Mouse (Mus musculus): ENCODE data around the gene Tacr2. TPM values are rescaled to one million over a fixed set of nuclear protein-coding genes. Genes with fewer than 3 reads are reported as not detected.

Tacr2 gene
- polyA plus RNA-seq, 1 experiment from 2014 or later: 0.98 TPM

DNA sequence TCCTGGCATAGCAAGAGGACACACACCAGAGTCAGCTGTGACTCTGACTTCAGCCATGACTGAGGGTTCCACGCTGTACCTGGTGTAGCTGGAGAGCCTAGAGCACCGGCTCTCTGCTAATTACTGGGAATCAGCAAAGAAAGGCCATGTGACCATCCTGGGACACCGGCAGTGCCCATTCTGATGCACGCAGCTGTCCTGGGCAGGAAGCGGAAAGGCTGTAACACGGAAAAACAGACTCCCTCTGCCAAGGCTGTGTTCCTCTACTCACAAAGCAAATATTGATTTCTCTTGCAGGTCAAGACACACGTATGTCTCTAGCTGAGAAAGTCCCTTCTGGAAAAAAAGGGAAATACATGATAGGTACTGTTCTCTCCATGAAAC is 33.5 kb upstream of the Tacr2 start:
- no peaks in the 10 kb centered on the region for H3K9me3 ChIP-seq (ENCODE audit: control insufficient read depth, low read length)
- 45% methylated on average over 7 of the region's 7 CpGs for WGBS
- H3K4me3 ChIP-seq (ENCODE audit: low read length): peak overlapping the region; percentile 11; the same call in 1 of the 2 replicates
- peak overlapping the region; percentile 51 for H3K9ac ChIP-seq (ENCODE audit: low read depth, low read length)
- H3K36me3 ChIP-seq (ENCODE audit: control insufficient read depth, insufficient read depth, low read length): no peaks in the 10 kb centered on the region
- H3K4me1 ChIP-seq (ENCODE audit: control insufficient read depth, insufficient read depth, low read length): peaks cover 43% of the 10 kb centered on the region
- peak; percentile 14 for ATAC-seq
- H3K27ac ChIP-seq (ENCODE audit: low read length): peak overlapping the region; percentile 97
- H3K4me2 ChIP-seq (ENCODE audit: low read depth, low read length): peak overlapping the region; percentile 32
- H3K27me3 ChIP-seq (replicated peaks; ENCODE audit: control insufficient read depth, insufficient read depth, low read length): no peaks in the 10 kb centered on the region

DNA sequence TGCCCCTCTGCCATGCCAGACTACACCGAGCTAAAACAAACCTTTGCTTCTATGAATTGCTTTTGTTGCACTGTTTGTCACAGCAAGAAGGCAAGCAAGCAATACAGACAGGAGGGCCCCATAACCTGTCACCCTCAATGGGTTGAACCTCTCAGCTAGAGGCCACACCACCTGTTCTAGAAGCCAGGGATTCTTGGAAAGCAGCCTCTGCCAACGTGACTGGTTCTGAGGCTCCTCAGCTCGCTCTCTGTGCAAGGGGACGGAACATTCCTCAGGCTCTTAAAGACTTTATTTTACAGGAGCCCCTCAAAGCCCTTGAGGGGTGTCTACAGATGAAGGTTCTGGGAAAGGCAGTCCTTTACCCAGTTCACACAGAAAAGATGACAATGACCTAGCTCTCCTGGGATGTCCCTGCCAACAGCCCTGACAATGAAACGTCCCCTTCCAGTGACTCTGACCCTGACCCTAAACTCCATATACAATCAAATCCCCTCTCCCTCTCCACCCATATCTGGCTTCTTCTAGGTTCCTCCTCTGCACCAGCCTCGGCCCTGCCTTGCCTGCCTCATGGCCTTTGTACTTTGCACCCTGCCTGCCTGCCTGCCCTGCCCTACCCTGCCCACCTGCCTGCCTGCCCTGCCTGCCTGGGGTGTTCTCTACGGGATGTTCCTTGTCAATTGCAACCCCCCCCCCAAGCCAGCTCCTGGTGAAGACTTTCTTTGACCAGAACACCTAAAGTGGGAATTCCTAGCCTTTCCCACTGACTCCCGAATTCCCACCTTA is 31.3 kb upstream of the Tacr2 start:
- H3K4me2 ChIP-seq (ENCODE audit: low read depth, low read length): peak overlapping the region; percentile 51
- H3K27me3 ChIP-seq (replicated peaks; ENCODE audit: control insufficient read depth, insufficient read depth, low read length): no peaks in the 10 kb centered on the region
- H3K27ac ChIP-seq (ENCODE audit: low read length): peak overlapping the region; percentile 96
- no peaks in the 10 kb centered on the region for H3K36me3 ChIP-seq (ENCODE audit: control insufficient read depth, insufficient read depth, low read length)
- peaks cover 40% of the 10 kb centered on the region for H3K4me1 ChIP-seq (ENCODE audit: control insufficient read depth, insufficient read depth, low read length)
- H3K4me3 ChIP-seq (ENCODE audit: low read length): no peak overlapping the region
- peak; percentile 91 for ATAC-seq
- no peaks in the 10 kb centered on the region for H3K9me3 ChIP-seq (ENCODE audit: control insufficient read depth, low read length)
- peak overlapping the region; percentile 34 for H3K9ac ChIP-seq (ENCODE audit: low read depth, low read length)
- 53% methylated on average over 8 of the region's 8 CpGs for WGBS

DNA sequence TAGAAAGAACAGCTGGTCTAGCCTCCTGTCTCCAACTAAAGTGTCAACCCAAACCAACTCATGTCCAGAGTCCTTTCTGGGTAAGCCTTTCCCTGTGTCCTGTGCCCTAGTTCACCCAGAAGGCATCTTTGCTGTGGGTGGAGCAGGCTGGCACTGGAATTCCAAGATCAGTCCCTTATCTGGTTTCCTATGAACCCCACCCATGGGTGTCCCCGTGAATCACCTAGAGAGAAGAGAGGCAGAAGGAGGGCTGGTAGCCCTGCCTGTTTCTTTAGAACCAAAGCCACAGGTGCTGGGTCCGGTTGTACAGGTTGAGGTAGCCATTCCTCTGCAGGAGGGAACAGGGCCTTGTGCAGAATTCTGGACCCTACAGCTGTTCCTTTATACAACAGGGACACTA is 30.6 kb upstream of the Tacr2 start:
- Histone ChIP-seq H3K4me2 (ENCODE audit: low read depth, low read length) (peak overlapping the region; percentile 51; the same call in 1 of the 2 replicates), H3K4me1 (ENCODE audit: control insufficient read depth, insufficient read depth, low read length) (peaks cover 36% of the 10 kb centered on the region), H3K4me3 (ENCODE audit: low read length) (no peak overlapping the region), H3K27ac (ENCODE audit: low read length) (peak overlapping the region; percentile 96), H3K27me3 (replicated peaks; ENCODE audit: control insufficient read depth, insufficient read depth, low read length) (no peaks in the 10 kb centered on the region), H3K36me3 (ENCODE audit: control insufficient read depth, insufficient read depth, low read length) (no peaks in the 10 kb centered on the region), H3K9me3 (ENCODE audit: control insufficient read depth, low read length) (no peaks in the 10 kb centered on the region), H3K9ac (ENCODE audit: low read depth, low read length) (peak overlapping the region; percentile 46)
- 62% methylated on average over 2 of the region's 2 CpGs for WGBS
- peak; percentile 71 for ATAC-seq

DNA sequence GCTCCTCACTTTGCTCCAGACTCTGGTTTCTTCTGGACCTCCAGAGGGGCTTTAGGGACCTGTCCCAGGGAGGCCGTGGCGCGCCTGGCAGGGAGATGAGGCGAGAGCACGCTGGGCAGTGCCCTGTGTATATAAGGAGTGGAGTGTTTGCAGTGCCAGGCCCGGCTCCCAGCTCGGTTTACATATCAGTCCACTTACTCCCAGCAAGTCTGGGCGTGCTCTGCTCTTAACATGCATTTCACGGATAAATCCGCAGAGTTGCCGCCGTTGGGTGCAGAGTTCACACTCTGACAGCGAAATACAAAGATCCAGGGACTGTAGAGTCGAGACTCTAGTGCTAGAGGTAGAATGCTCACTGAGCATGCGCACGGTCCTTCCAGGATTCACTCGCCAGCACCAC is 29.5 kb upstream of the Tacr2 start:
- H3K9me3 ChIP-seq (ENCODE audit: control insufficient read depth, low read length): no peaks in the 10 kb centered on the region
- no peaks in the 10 kb centered on the region for H3K36me3 ChIP-seq (ENCODE audit: control insufficient read depth, insufficient read depth, low read length)
- peak overlapping the region; percentile 44 for H3K4me2 ChIP-seq (ENCODE audit: low read depth, low read length)
- H3K4me3 ChIP-seq (ENCODE audit: low read length): no peak overlapping the region; the same call in 1 of the 2 replicates
- H3K27me3 ChIP-seq (replicated peaks; ENCODE audit: control insufficient read depth, insufficient read depth, low read length): no peaks in the 10 kb centered on the region
- peak overlapping the region; percentile 62; the same call in 1 of the 2 replicates for H3K9ac ChIP-seq (ENCODE audit: low read depth, low read length)
- ATAC-seq: peak; percentile 27
- H3K4me1 ChIP-seq (ENCODE audit: control insufficient read depth, insufficient read depth, low read length): peaks cover 35% of the 10 kb centered on the region
- 45% methylated on average over 17 of the region's 17 CpGs for WGBS
- peak overlapping the region; percentile 96 for H3K27ac ChIP-seq (ENCODE audit: low read length)

DNA sequence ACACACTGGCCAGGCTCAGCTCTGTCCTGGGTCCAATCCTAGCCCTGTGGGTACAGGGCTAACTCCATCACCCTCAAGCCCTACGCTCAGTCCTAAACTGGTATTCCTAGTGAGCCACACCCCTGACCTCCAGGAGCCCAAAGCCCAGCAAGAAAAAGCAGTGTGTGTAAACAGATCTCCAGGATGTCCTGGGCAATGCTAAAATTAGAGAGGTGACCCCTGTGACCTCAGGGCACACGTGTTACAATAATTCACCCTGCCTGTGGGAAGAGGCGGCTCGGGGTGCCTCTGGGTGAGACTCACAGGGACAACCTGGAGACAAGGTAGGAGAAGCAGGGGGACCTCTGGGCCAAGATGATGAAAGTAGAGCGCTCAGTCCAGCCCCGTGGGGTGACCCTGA is 28.0 kb upstream of the Tacr2 start:
- H3K36me3 ChIP-seq (ENCODE audit: control insufficient read depth, insufficient read depth, low read length): no peaks in the 10 kb centered on the region
- H3K4me1 ChIP-seq (ENCODE audit: control insufficient read depth, insufficient read depth, low read length): peaks cover 45% of the 10 kb centered on the region
- no peak overlapping the region for H3K9ac ChIP-seq (ENCODE audit: low read depth, low read length)
- H3K4me3 ChIP-seq (ENCODE audit: low read length): no peak overlapping the region
- no peaks in the 10 kb centered on the region for H3K9me3 ChIP-seq (ENCODE audit: control insufficient read depth, low read length)
- ATAC-seq: no peak
- H3K27ac ChIP-seq (ENCODE audit: low read length): no peak overlapping the region; the same call in 1 of the 2 replicates
- no peaks in the 10 kb centered on the region for H3K27me3 ChIP-seq (replicated peaks; ENCODE audit: control insufficient read depth, insufficient read depth, low read length)
- H3K4me2 ChIP-seq (ENCODE audit: low read depth, low read length): no peak overlapping the region
- WGBS: 52% methylated on average over 6 of the region's 6 CpGs

DNA sequence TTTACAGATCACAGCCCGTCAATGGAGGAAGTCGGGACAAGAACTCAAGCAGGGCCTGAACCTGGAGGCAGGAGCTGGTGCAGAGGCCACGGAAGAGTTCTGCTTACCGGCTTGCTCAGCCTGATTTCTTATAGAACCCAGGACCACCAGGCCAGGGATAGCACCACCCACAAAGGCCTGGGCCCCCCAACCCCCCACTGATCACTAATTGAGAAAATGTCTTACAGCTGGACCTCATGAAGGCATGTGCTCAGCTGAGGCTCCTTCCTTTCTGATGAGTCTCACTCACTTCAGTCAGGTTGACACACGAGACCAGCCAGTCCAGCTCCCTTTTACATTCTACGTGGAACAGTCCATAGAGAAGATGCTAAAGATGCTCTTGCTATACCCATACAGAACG is 26.4 kb upstream of the Tacr2 start:
- no peaks in the 10 kb centered on the region for H3K9me3 ChIP-seq (ENCODE audit: control insufficient read depth, low read length)
- ATAC-seq: no peak
- no peak overlapping the region for H3K27ac ChIP-seq (ENCODE audit: low read length)
- no peak overlapping the region for H3K4me3 ChIP-seq (ENCODE audit: low read length)
- no peak overlapping the region for H3K4me2 ChIP-seq (ENCODE audit: low read depth, low read length)
- H3K9ac ChIP-seq (ENCODE audit: low read depth, low read length): no peak overlapping the region
- H3K4me1 ChIP-seq (ENCODE audit: control insufficient read depth, insufficient read depth, low read length): peaks cover 38% of the 10 kb centered on the region
- H3K36me3 ChIP-seq (ENCODE audit: control insufficient read depth, insufficient read depth, low read length): no peaks in the 10 kb centered on the region
- no peaks in the 10 kb centered on the region for H3K27me3 ChIP-seq (replicated peaks; ENCODE audit: control insufficient read depth, insufficient read depth, low read length)
- WGBS: 81% methylated on average over 7 of the region's 7 CpGs

DNA sequence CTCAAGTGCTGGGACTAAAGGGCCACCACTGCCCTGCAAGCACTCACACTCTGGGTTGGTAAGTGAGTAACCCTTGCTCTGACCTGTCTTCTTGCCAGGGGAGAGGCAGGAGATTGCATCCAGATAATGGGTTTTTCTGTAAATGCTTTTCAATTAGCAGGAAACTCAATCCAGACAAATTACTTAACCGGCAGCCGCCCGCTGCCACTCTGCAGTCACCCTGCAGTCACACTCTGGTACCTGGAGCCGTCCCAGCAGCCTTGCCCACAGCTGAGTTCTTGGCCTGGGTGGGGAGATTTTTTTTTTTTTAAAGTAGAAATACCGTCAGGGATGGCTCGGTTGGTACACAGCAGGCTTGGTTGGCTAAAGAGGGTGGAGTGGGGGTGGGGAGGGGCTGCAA is 24.1 kb upstream of the Tacr2 start:
- H3K4me3 ChIP-seq (ENCODE audit: low read length): no peak overlapping the region
- H3K27ac ChIP-seq (ENCODE audit: low read length): no peak overlapping the region
- no peak overlapping the region for H3K4me2 ChIP-seq (ENCODE audit: low read depth, low read length)
- peak overlapping the region; percentile 42 for H3K9ac ChIP-seq (ENCODE audit: low read depth, low read length)
- ATAC-seq: no peak
- no peaks in the 10 kb centered on the region for H3K9me3 ChIP-seq (ENCODE audit: control insufficient read depth, low read length)
- no peaks in the 10 kb centered on the region for H3K36me3 ChIP-seq (ENCODE audit: control insufficient read depth, insufficient read depth, low read length)
- WGBS: 64% methylated on average over 6 of the region's 6 CpGs
- no peaks in the 10 kb centered on the region for H3K27me3 ChIP-seq (replicated peaks; ENCODE audit: control insufficient read depth, insufficient read depth, low read length)
- H3K4me1 ChIP-seq (ENCODE audit: control insufficient read depth, insufficient read depth, low read length): peaks cover 41% of the 10 kb centered on the region

DNA sequence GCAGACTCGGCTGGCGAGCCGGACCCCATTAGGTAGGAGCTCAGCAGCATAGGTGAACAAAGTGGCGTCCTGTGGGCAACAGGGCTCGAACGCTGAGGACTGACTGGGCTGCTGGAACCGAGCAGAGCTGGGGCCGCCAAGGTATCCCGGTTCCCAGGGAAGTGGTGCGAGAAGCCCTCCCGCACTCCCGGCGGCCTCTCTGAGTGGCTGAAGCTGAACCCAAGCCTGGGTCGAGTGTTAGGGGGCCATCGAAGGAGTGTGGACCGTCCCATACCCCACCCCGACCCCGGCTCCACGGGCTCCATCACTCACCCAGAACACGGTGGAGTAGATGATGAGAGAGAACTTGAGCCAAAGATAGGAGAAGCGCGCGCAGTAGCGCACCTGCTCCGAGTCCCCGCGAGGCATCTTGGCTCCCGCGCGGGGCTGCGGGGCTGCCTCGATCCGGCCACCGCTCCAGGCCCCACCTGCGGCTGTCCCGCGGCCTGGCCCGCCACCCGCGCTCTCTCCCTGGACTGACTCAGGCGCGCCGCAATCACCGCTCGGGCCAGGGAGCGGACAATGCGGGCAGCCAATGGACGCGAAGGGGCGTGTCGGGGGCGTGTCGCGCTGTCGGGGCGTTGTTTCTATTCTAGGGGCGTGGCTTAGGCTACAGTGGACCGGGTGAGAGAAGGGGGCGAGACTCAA is 21.4 kb upstream of the Tacr2 start, which contains the start of gene Tspan15:
Gene Tspan15 (minus strand): TSS at position 544 of the 687 bp plus-strand sequence.
- H3K36me3 ChIP-seq (ENCODE audit: control insufficient read depth, insufficient read depth, low read length): no peaks in the 10 kb centered on the region
- WGBS: under 1% methylated on average over 59 of the region's 59 CpGs
- H3K9ac ChIP-seq (ENCODE audit: low read depth, low read length): peak within 1 kb of the TSS; percentile 73
- H3K27me3 ChIP-seq (replicated peaks; ENCODE audit: control insufficient read depth, insufficient read depth, low read length): no peaks in the 10 kb centered on the region
- peak within 1 kb of the TSS; percentile 72 for H3K4me3 ChIP-seq (ENCODE audit: low read length)
- H3K4me1 ChIP-seq (ENCODE audit: control insufficient read depth, insufficient read depth, low read length): peaks cover 31% of the 10 kb centered on the region
- peak; percentile 95 for ATAC-seq
- no peaks in the 10 kb centered on the region for H3K9me3 ChIP-seq (ENCODE audit: control insufficient read depth, low read length)
- peak within 1 kb of the TSS; percentile 67 for H3K4me2 ChIP-seq (ENCODE audit: low read depth, low read length)
- peak within 1 kb of the TSS; percentile 59 for H3K27ac ChIP-seq (ENCODE audit: low read length)

DNA sequence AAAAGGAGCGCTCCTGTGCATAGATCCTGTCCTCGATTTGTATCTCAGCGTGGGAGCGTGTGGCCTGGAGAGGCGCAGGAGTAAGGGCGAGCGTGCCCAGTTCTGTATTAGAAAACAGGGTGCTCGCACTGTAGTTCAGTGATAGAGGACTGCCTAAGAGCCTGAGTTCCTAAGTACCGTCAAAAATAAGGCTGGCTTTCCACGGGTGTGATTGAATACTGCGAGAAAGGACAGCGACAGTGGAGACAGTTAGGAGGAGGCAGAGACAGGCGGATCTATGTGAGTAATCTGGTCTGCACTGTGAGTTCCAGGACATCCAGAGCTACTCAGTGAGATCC is 20.9 kb upstream of the Tacr2 start:
- WGBS: 3% methylated on average over 13 of the region's 13 CpGs

More for the DNA sequence above, 20.9 kb upstream of the Tacr2 start:
- H3K9ac ChIP-seq (ENCODE audit: low read depth, low read length): peak overlapping the region; percentile 41
- H3K9me3 ChIP-seq (ENCODE audit: control insufficient read depth, low read length): no peaks in the 10 kb centered on the region
- no peak for ATAC-seq
- H3K4me1 ChIP-seq (ENCODE audit: control insufficient read depth, insufficient read depth, low read length): peaks cover 31% of the 10 kb centered on the region
- no peak overlapping the region for H3K27ac ChIP-seq (ENCODE audit: low read length)
- no peaks in the 10 kb centered on the region for H3K36me3 ChIP-seq (ENCODE audit: control insufficient read depth, insufficient read depth, low read length)
- no peaks in the 10 kb centered on the region for H3K27me3 ChIP-seq (replicated peaks; ENCODE audit: control insufficient read depth, insufficient read depth, low read length)
- H3K4me3 ChIP-seq (ENCODE audit: low read length): peak overlapping the region; percentile 72
- H3K4me2 ChIP-seq (ENCODE audit: low read depth, low read length): peak overlapping the region; percentile 67
